Mouse (Mus musculus) CH12.LX (cell line): ENCODE measurements at regions not wholly inside any gene's neighbourhood (a gene's known extent, or its start where the extent isn't known, plus 50 kb on each side); places are given as distances from the start of the nearest gene placed in this dataset.
A peak's percentile ranks its signal among the peaks of the same experiment; 100 is the strongest.

Source experiments
- DNase-seq: peaks from one replicate; pipeline ENCODE4 v3.0.0-alpha.2; 2013; ENCODE audit errors: extremely low read depth
- H3K27ac ChIP-seq: 2 replicates; pipeline ENCODE4 v1.5.1; 2012; ENCODE audit warnings: low read depth, mild to moderate bottlenecking, control low read depth, moderate library complexity; ENCODE audit not compliant: insufficient read depth
- H3K27me3 ChIP-seq: replicated peaks from 2 replicates; pipeline ENCODE3; 2012; ENCODE audit warnings: inconsistent platforms
- H3K36me3 ChIP-seq, 2 experiments: replicated peaks in 1 of 2; 2 replicates each; pipeline versions ENCODE3 to v1.6.1; 2012; ENCODE audit warnings: inconsistent platforms in 1 of 2, low read length in 1 of 2, mild to moderate bottlenecking in 1 of 2, mixed read lengths in 1 of 2, moderate library complexity in 1 of 2; ENCODE audit not compliant: control insufficient read depth in 1 of 2, insufficient read depth in 1 of 2
- H3K4me1 ChIP-seq, 2 experiments: 2 replicates each; pipeline ENCODE4 v1.6.1; 2012; ENCODE audit warnings: inconsistent platforms in 1 of 2, moderate library complexity in 1 of 2; ENCODE audit not compliant: insufficient read depth in 2 of 2, control insufficient read depth in 1 of 2
- H3K4me2 ChIP-seq: 2 replicates; pipeline ENCODE4 v1.6.1; 2012; ENCODE audit warnings: low read depth, mild to moderate bottlenecking, control low read depth; ENCODE audit not compliant: poor library complexity, insufficient read depth, severe bottlenecking
- H3K4me3 ChIP-seq, 3 experiments: fragments of 150-350 bp in 1 of 3; sonication (generic) in 1 of 3; replicated peaks in 1 of 3; 2 replicates each; pipeline versions ENCODE3 to v1.5.1; 2011 to 2012; ENCODE audit warnings: low read depth in 2 of 3, low read length in 2 of 3, mild to moderate bottlenecking in 2 of 3, moderate library complexity in 2 of 3, control low read depth in 1 of 3, improper control_type of control experiment in 1 of 3, inconsistent platforms in 1 of 3, mixed read lengths in 1 of 3; ENCODE audit not compliant: poor library complexity in 1 of 3
- H3K79me2 ChIP-seq: replicated peaks from 2 replicates; pipeline ENCODE4 v1.6.1; 2012; ENCODE audit warnings: mild to moderate bottlenecking, moderate library complexity; ENCODE audit not compliant: control insufficient read depth, poor library complexity, insufficient read depth, severe bottlenecking; ENCODE audit errors: extremely low read depth
- H3K9ac ChIP-seq: 2 replicates; pipeline ENCODE4 v1.6.1; 2012; ENCODE audit warnings: low read depth, mild to moderate bottlenecking, control low read depth, moderate library complexity; ENCODE audit not compliant: insufficient read depth
- H3K9me3 ChIP-seq: replicated peaks from 2 replicates; pipeline ENCODE3; 2012; ENCODE audit warnings: low read length, inconsistent platforms, mixed read lengths
- BHLHE40 ChIP-seq: IDR thresholded peaks from 2 replicates; pipeline ENCODE4 v1.6.1; 2011; ENCODE audit warnings: mild to moderate bottlenecking, low read depth, low read length, improper control_type of control experiment
- CHD1 ChIP-seq: IDR thresholded peaks from 2 replicates; pipeline ENCODE4 v1.6.1; 2012; ENCODE audit warnings: low read depth, low read length, improper control_type of control experiment, inconsistent platforms
- CHD2 ChIP-seq: IDR thresholded peaks from 2 replicates; pipeline ENCODE4 v1.6.1; 2011; ENCODE audit warnings: low read length, improper control_type of control experiment
- CTCF ChIP-seq, 2 experiments: IDR thresholded peaks in 1 of 2; conservative IDR thresholded peaks in 1 of 2; 2 replicates each; pipeline ENCODE4 v1.5.1; 2011 to 2012; ENCODE audit warnings: low read depth in 2 of 2, low read length in 2 of 2, improper control_type of control experiment in 1 of 2, inconsistent platforms in 1 of 2, mild to moderate bottlenecking in 1 of 2, moderate library complexity in 1 of 2
- E2F4 ChIP-seq: IDR thresholded peaks from 2 replicates; pipeline ENCODE4 v1.6.1; 2011; ENCODE audit warnings: low read depth, low read length, improper control_type of control experiment; ENCODE audit not compliant: insufficient replicate concordance
- ELF1 ChIP-seq: IDR thresholded peaks from 2 replicates; pipeline ENCODE4 v1.6.1; 2014; ENCODE audit warnings: low read depth, mild to moderate bottlenecking, inconsistent platforms, low read length, improper control_type of control experiment
- EP300 ChIP-seq: IDR thresholded peaks from 2 replicates; pipeline ENCODE4 v1.6.1; 2011; ENCODE audit warnings: low read length, improper control_type of control experiment
- ETS1 ChIP-seq: conservative IDR thresholded peaks from 2 replicates; pipeline ENCODE4 v1.6.1; 2012; ENCODE audit warnings: low read depth, mild to moderate bottlenecking, inconsistent platforms, low read length, improper control_type of control experiment, moderate library complexity
- GABPA ChIP-seq: IDR thresholded peaks from 2 replicates; pipeline ENCODE4 v1.6.1; 2012; ENCODE audit warnings: low read depth, low read length, improper control_type of control experiment, inconsistent platforms; ENCODE audit not compliant: insufficient replicate concordance
- HCFC1 ChIP-seq: IDR thresholded peaks from 2 replicates; pipeline ENCODE4 v1.6.1; 2012; ENCODE audit warnings: low read depth, mild to moderate bottlenecking, inconsistent platforms, low read length, improper control_type of control experiment
- IRF4 ChIP-seq: IDR thresholded peaks from 2 replicates; pipeline ENCODE4 v1.6.1; 2014; ENCODE audit warnings: low read depth, mild to moderate bottlenecking, inconsistent platforms, low read length, improper control_type of control experiment
- JUN ChIP-seq: IDR thresholded peaks from 2 replicates; pipeline ENCODE4 v1.6.1; 2011; ENCODE audit warnings: low read depth, mild to moderate bottlenecking, low read length, improper control_type of control experiment, moderate library complexity; ENCODE audit not compliant: insufficient read depth
- JUND ChIP-seq: conservative IDR thresholded peaks from 2 replicates; pipeline ENCODE4 v1.6.1; 2011; ENCODE audit warnings: low read depth, low read length, improper control_type of control experiment
- KAT2A ChIP-seq: IDR thresholded peaks from 2 replicates; pipeline ENCODE4 v1.6.1; 2012; ENCODE audit warnings: low read length, improper control_type of control experiment, inconsistent platforms; ENCODE audit not compliant: insufficient replicate concordance
- MAFK ChIP-seq: IDR thresholded peaks from 2 replicates; pipeline ENCODE4 v1.6.1; 2011; ENCODE audit warnings: low read length, improper control_type of control experiment; ENCODE audit not compliant: insufficient replicate concordance
- MAX ChIP-seq: IDR thresholded peaks from 2 replicates; pipeline ENCODE4 v1.6.1; 2011; ENCODE audit warnings: low read length, improper control_type of control experiment
- MAZ ChIP-seq: IDR thresholded peaks from 2 replicates; pipeline ENCODE4 v1.6.1; 2012; ENCODE audit warnings: low read depth, mild to moderate bottlenecking, inconsistent platforms, low read length, improper control_type of control experiment, moderate library complexity
- MEF2A ChIP-seq: IDR thresholded peaks from 2 replicates; pipeline ENCODE4 v1.6.1; 2014; ENCODE audit warnings: low read depth, mild to moderate bottlenecking, inconsistent platforms, low read length, improper control_type of control experiment, borderline replicate concordance
- MXI1 ChIP-seq: IDR thresholded peaks from 2 replicates; pipeline ENCODE4 v1.6.1; 2011; ENCODE audit warnings: mild to moderate bottlenecking, low read depth, low read length, improper control_type of control experiment
- MYC ChIP-seq: IDR thresholded peaks from 2 replicates; pipeline ENCODE4 v1.6.1; 2011; ENCODE audit warnings: low read depth, mild to moderate bottlenecking, improper control_type of control experiment, low read length
- NELFE ChIP-seq: IDR thresholded peaks from 2 replicates; pipeline ENCODE4 v1.6.1; 2011; ENCODE audit warnings: low read depth, low read length, improper control_type of control experiment
- NRF1 ChIP-seq: IDR thresholded peaks from 2 replicates; pipeline ENCODE4 v1.6.1; 2014; ENCODE audit warnings: low read depth, mild to moderate bottlenecking, inconsistent platforms, low read length, improper control_type of control experiment, moderate library complexity
- PAX5 ChIP-seq: IDR thresholded peaks from 2 replicates; pipeline ENCODE4 v1.6.1; 2012; ENCODE audit warnings: low read length, inconsistent platforms, mixed read lengths
- POLR2A ChIP-seq: IDR thresholded peaks from 2 replicates; pipeline ENCODE4 v1.6.1; 2011; ENCODE audit warnings: low read depth, mild to moderate bottlenecking, improper control_type of control experiment, low read length
- POLR2AphosphoS2 ChIP-seq: IDR thresholded peaks from 2 replicates; pipeline ENCODE4 v1.6.1; 2011; ENCODE audit warnings: low read depth, low read length, improper control_type of control experiment
- RAD21 ChIP-seq: IDR thresholded peaks from 2 replicates; pipeline ENCODE4 v1.6.1; 2011; ENCODE audit warnings: low read depth, mild to moderate bottlenecking, low read length, improper control_type of control experiment, moderate library complexity
- RCOR1 ChIP-seq: conservative IDR thresholded peaks from 2 replicates; pipeline ENCODE4 v1.6.1; 2012; ENCODE audit warnings: low read depth, mild to moderate bottlenecking, inconsistent platforms, low read length, improper control_type of control experiment
- SIN3A ChIP-seq: IDR thresholded peaks from 2 replicates; pipeline ENCODE4 v1.6.1; 2012; ENCODE audit warnings: low read length, improper control_type of control experiment, inconsistent platforms
- SMC3 ChIP-seq: IDR thresholded peaks from 2 replicates; pipeline ENCODE4 v1.6.1; 2011; ENCODE audit warnings: low read depth, low read length, improper control_type of control experiment
- TBP ChIP-seq: conservative IDR thresholded peaks from 2 replicates; pipeline ENCODE4 v1.6.1; 2011; ENCODE audit warnings: low read depth, low read length, improper control_type of control experiment
- TCF12 ChIP-seq: IDR thresholded peaks from 2 replicates; pipeline ENCODE4 v1.6.1; 2014; ENCODE audit warnings: low read depth, mild to moderate bottlenecking, inconsistent platforms, low read length, improper control_type of control experiment
- UBTF ChIP-seq: IDR thresholded peaks from 2 replicates; pipeline ENCODE4 v1.6.1; 2012; ENCODE audit warnings: low read depth, mild to moderate bottlenecking, inconsistent platforms, low read length, improper control_type of control experiment, moderate library complexity
- USF1 ChIP-seq: IDR thresholded peaks from 2 replicates; pipeline ENCODE4 v1.6.1; 2014; ENCODE audit warnings: low read depth, mild to moderate bottlenecking, inconsistent platforms, low read length, improper control_type of control experiment
- USF2 ChIP-seq: conservative IDR thresholded peaks from 2 replicates; pipeline ENCODE4 v1.6.1; 2011; ENCODE audit warnings: low read depth, low read length, improper control_type of control experiment
- ZC3H11A ChIP-seq: IDR thresholded peaks from 2 replicates; pipeline ENCODE4 v1.6.1; 2012; ENCODE audit warnings: low read depth, mild to moderate bottlenecking, inconsistent platforms, low read length, improper control_type of control experiment
- ZKSCAN1 ChIP-seq: IDR thresholded peaks from 2 replicates; pipeline ENCODE4 v1.6.1; 2012; ENCODE audit warnings: low read depth, inconsistent platforms, low read length, improper control_type of control experiment, borderline replicate concordance
- ZMIZ1 ChIP-seq: IDR thresholded peaks from 2 replicates; pipeline ENCODE4 v1.6.1; 2012; ENCODE audit warnings: low read depth, mild to moderate bottlenecking, inconsistent platforms, low read length, improper control_type of control experiment
- ZNF384 ChIP-seq: IDR thresholded peaks from 2 replicates; pipeline ENCODE4 v1.6.1; 2012; ENCODE audit warnings: low read depth, low read length, improper control_type of control experiment, inconsistent platforms
- dilution Hi-C: fragments of 300-500 bp; cut with MboI; formaldehyde crosslinking; loops from 2 replicates; pipeline ENCODE4 v1.14.3; 2020; ENCODE audit warnings: low sequenced_read_pairs; ENCODE audit not compliant: extremely low pct_unique_long_range_greater_than_20kb, extremely low pct_ligation_motif_present
- in situ Hi-C: fragments of 300-500 bp; cut with MboI; formaldehyde crosslinking; loops from 3 replicates; pipeline ENCODE4 v1.14.3; 2019; ENCODE audit warnings: low sequenced_read_pairs, low pct_ligation_motif_present, low pct_unique_long_range_greater_than_20kb, mixed read lengths

GRCm38 (mm10) chr3:133665425-133666317 lies 120.7 kb upstream of the Tet2 start:
- TF ChIP-seq CHD2 (peak; percentile 78; the same call in 1 of the 2 replicates), IRF4 (peak; percentile 98), E2F4 (no peak), USF2 (no peak), NRF1 (no peak), TBP (peak; percentile 96), ZKSCAN1 (no peak), POLR2A (peak; percentile 1; the same call in 1 of the 2 replicates), EP300 (peak; percentile 97), CHD1 (no peak; the same call in 1 of the 2 replicates), KAT2A (0 out of 2 replicates have a peak, but pooled peaks have one; percentile 6), ZC3H11A (no peak), MXI1 (no peak), ZMIZ1 (peak; percentile 56; the same call in 1 of the 2 replicates), MAZ (peak; percentile 18; the same call in 1 of the 2 replicates), MAX (no peak), ETS1 (peak; percentile 86), SIN3A (peak; percentile 72; the same call in 1 of the 2 replicates), GABPA (no peak), JUN (peak; percentile 91), SMC3 (peak; percentile 25; the same call in 1 of the 2 replicates), ELF1 (0 out of 2 replicates have a peak, but pooled peaks have one; percentile 49), MEF2A (peak; percentile 86), ZNF384 (peak; percentile 95), UBTF (peak; percentile 48; the same call in 1 of the 2 replicates), CTCF (conservative IDR thresholded peaks at IDR 0.05 in 1 of 2, IDR thresholded peaks at IDR 0.05 in 1 of 2; ENCODE audit: low read depth in 2 of 2, low read length in 2 of 2) (no peak), MAFK (no peak; the same call in 1 of the 2 replicates), BHLHE40 (peak; percentile 79), MYC (peak; percentile 22; the same call in 1 of the 2 replicates), RCOR1 (peak; percentile 91), POLR2AphosphoS2 (no peak), JUND (peak; percentile 85), TCF12 (peak; percentile 95), RAD21 (peak; percentile 7), HCFC1 (no peak), PAX5 (no peak), USF1 (no peak), NELFE (no peak)
- TF ChIP-seq, all 38 proteins: peak for 22
- Histone ChIP-seq H3K4me2 (peak overlapping the region; percentile 46), H3K9me3 (no peaks in the 10 kb centered on the region), H3K79me2 (no peaks in the 10 kb centered on the region), H3K27ac (peak overlapping the region; percentile 46), H3K27me3 (no peaks in the 10 kb centered on the region), H3K4me1 (peaks cover 18 to 37% of the 10 kb centered on the region in 2 experiments), H3K9ac (peak overlapping the region; percentile 26), H3K36me3 (no peaks in the 10 kb centered on the region), H3K4me3 (no peak overlapping the region)
- peak; percentile 65 for DNase-seq
- dilution Hi-C loops (no loop called here), in situ Hi-C loops (loop anchor here (5.0 kb wide), 1 partner anchor 78 kb away; no protein-coding TSS in a partner anchor)
